Mouse (Mus musculus): ENCODE results near the gene Phc1. TPM values are rescaled to one million over a fixed set of nuclear protein-coding genes. Genes with fewer than 3 reads are reported as not detected.

Gene Phc1
- polyA plus RNA-seq, 1 experiment from 2014 or later: 26.8 TPM

- Histone ChIP-seq H3K27me3 (ENCODE audit: insufficient read depth, low read length) (no peaks in the 10 kb centered on the region), H3K9ac (no peak overlapping the region), H3K4me2 (no peak overlapping the region), H3K27ac (ENCODE audit: low read depth) (no peak overlapping the region), H3K9me3 (ENCODE audit: low read depth, low read length) (no peaks in the 10 kb centered on the region), H3K4me3 (ENCODE audit: low read depth, low read length) (no peak overlapping the region), H3K36me3 (ENCODE audit: insufficient read depth) (no peaks in the 10 kb centered on the region), H3K4me1 (ENCODE audit: insufficient read depth) (no peaks in the 10 kb centered on the region)
- ATAC-seq (ENCODE audit: insufficient read depth): no peak
- no peak for DNase-seq
- WGBS: 72% methylated on average over 1 of the region's 1 CpGs
- TF ChIP-seq CTCF (IDR thresholded peaks at IDR 0.05; ENCODE audit: low read depth): no peak
Observed at GRCm38 (mm10) chr6:122289313-122289712, 51.0 kb downstream of the Phc1 start.

- no peak overlapping the region for H3K4me3 ChIP-seq (ENCODE audit: low read depth, low read length)
- no peaks in the 10 kb centered on the region for H3K9me3 ChIP-seq (ENCODE audit: low read depth, low read length)
- DNase-seq (no peak), ATAC-seq (ENCODE audit: insufficient read depth) (no peak)
- H3K27me3 ChIP-seq (ENCODE audit: insufficient read depth, low read length): no peaks in the 10 kb centered on the region
- H3K36me3 ChIP-seq (ENCODE audit: insufficient read depth): no peaks in the 10 kb centered on the region
- WGBS: 38% methylated on average over 1 of the region's 1 CpGs
- H3K27ac ChIP-seq (ENCODE audit: low read depth): no peak overlapping the region
- H3K9ac ChIP-seq: no peak overlapping the region
- TF ChIP-seq CTCF (IDR thresholded peaks at IDR 0.05; ENCODE audit: low read depth): peak; percentile 9; the same call in 1 of the 2 replicates
- H3K4me1 ChIP-seq (ENCODE audit: insufficient read depth): no peaks in the 10 kb centered on the region
- H3K4me2 ChIP-seq: no peak overlapping the region
Observed at GRCm38 (mm10) chr6:122288263-122288662, 52.1 kb downstream of the Phc1 start.

- Histone ChIP-seq H3K4me2 (no peak overlapping the region), H3K4me1 (ENCODE audit: insufficient read depth) (no peaks in the 10 kb centered on the region), H3K27me3 (ENCODE audit: insufficient read depth, low read length) (no peaks in the 10 kb centered on the region), H3K9me3 (ENCODE audit: low read depth, low read length) (no peaks in the 10 kb centered on the region), H3K27ac (ENCODE audit: low read depth) (no peak overlapping the region), H3K4me3 (ENCODE audit: low read depth, low read length) (no peak overlapping the region), H3K36me3 (ENCODE audit: insufficient read depth) (no peaks in the 10 kb centered on the region), H3K9ac (no peak overlapping the region)
- ATAC-seq (ENCODE audit: insufficient read depth) (no peak), DNase-seq (no peak)
- 48% methylated on average over 1 of the region's 1 CpGs for WGBS
- TF ChIP-seq CTCF (IDR thresholded peaks at IDR 0.05; ENCODE audit: low read depth): no peak
Observed at GRCm38 (mm10) chr6:122284823-122285222, 55.5 kb downstream of the Phc1 start.

GRCm38 (mm10) chr6:122284304-122284703, 56.1 kb downstream of the Phc1 start:
- Histone ChIP-seq H3K27ac (ENCODE audit: low read depth) (no peak overlapping the region), H3K36me3 (ENCODE audit: insufficient read depth) (no peaks in the 10 kb centered on the region), H3K4me3 (ENCODE audit: low read depth, low read length) (no peak overlapping the region), H3K9me3 (ENCODE audit: low read depth, low read length) (no peaks in the 10 kb centered on the region), H3K27me3 (ENCODE audit: insufficient read depth, low read length) (no peaks in the 10 kb centered on the region), H3K9ac (no peak overlapping the region), H3K4me2 (no peak overlapping the region), H3K4me1 (ENCODE audit: insufficient read depth) (no peaks in the 10 kb centered on the region)
- WGBS: 78% methylated on average over 4 of the region's 4 CpGs
- TF ChIP-seq CTCF (IDR thresholded peaks at IDR 0.05; ENCODE audit: low read depth): no peak
- no peak for DNase-seq
- no peak for ATAC-seq (ENCODE audit: insufficient read depth)

- Histone ChIP-seq H3K9ac (no peak overlapping the region), H3K27ac (ENCODE audit: low read depth) (no peak overlapping the region), H3K9me3 (ENCODE audit: low read depth, low read length) (no peaks in the 10 kb centered on the region), H3K4me2 (no peak overlapping the region), H3K27me3 (ENCODE audit: insufficient read depth, low read length) (no peaks in the 10 kb centered on the region), H3K36me3 (ENCODE audit: insufficient read depth) (no peaks in the 10 kb centered on the region), H3K4me3 (ENCODE audit: low read depth, low read length) (no peak overlapping the region), H3K4me1 (ENCODE audit: insufficient read depth) (no peaks in the 10 kb centered on the region)
- 70% methylated on average over 2 of the region's 2 CpGs for WGBS
- DNase-seq: no peak
- no peak for ATAC-seq (ENCODE audit: insufficient read depth)
- no peak for TF ChIP-seq CTCF (IDR thresholded peaks at IDR 0.05; ENCODE audit: low read depth)
Observed at GRCm38 (mm10) chr6:122283429-122283828, 56.9 kb downstream of the Phc1 start.

- TF ChIP-seq CTCF (IDR thresholded peaks at IDR 0.05; ENCODE audit: low read depth): no peak
- H3K9ac ChIP-seq: no peak within 1 kb of the TSS
- no peak within 1 kb of the TSS for H3K4me2 ChIP-seq
- H3K27ac ChIP-seq (ENCODE audit: low read depth): no peak within 1 kb of the TSS
- WGBS: 71% methylated on average over 6 of the region's 6 CpGs
- H3K9me3 ChIP-seq (ENCODE audit: low read depth, low read length): no peaks in the 10 kb centered on the region
- no peaks in the 10 kb centered on the region for H3K27me3 ChIP-seq (ENCODE audit: insufficient read depth, low read length)
- H3K36me3 ChIP-seq (ENCODE audit: insufficient read depth): no peaks in the 10 kb centered on the region
- H3K4me3 ChIP-seq (ENCODE audit: low read depth, low read length): no peak within 1 kb of the TSS
- ATAC-seq (ENCODE audit: insufficient read depth) (no peak), DNase-seq (no peak)
- H3K4me1 ChIP-seq (ENCODE audit: insufficient read depth): no peaks in the 10 kb centered on the region
Observed at GRCm38 (mm10) chr6:122282782-122283181, 57.6 kb downstream of the Phc1 start, which contains the start of gene Klrg1. Gene Klrg1 (minus strand): TSS chr6:122282882.

- WGBS: 76% methylated on average over 7 of the region's 7 CpGs
- no peak for TF ChIP-seq CTCF (IDR thresholded peaks at IDR 0.05; ENCODE audit: low read depth)
- no peak for DNase-seq
Observed at GRCm38 (mm10) chr6:122276565-122276964, 63.8 kb downstream of the Phc1 start.

GRCm38 (mm10) chr6:122274546-122274945, 65.8 kb downstream of the Phc1 start:
- TF ChIP-seq CTCF (IDR thresholded peaks at IDR 0.05; ENCODE audit: low read depth): no peak
- H3K9ac ChIP-seq: no peak overlapping the region
- ATAC-seq (ENCODE audit: insufficient read depth): no peak
- WGBS: 31% methylated on average over 5 of the region's 5 CpGs
- no peak overlapping the region for H3K27ac ChIP-seq (ENCODE audit: low read depth)
- no peak overlapping the region for H3K4me3 ChIP-seq (ENCODE audit: low read depth, low read length)
- no peaks in the 10 kb centered on the region for H3K27me3 ChIP-seq (ENCODE audit: insufficient read depth, low read length)
- no peaks in the 10 kb centered on the region for H3K36me3 ChIP-seq (ENCODE audit: insufficient read depth)
- no peak for DNase-seq
- H3K9me3 ChIP-seq (ENCODE audit: low read depth, low read length): no peaks in the 10 kb centered on the region
- H3K4me1 ChIP-seq (ENCODE audit: insufficient read depth): no peaks in the 10 kb centered on the region
- H3K4me2 ChIP-seq: no peak overlapping the region

More at GRCm38 (mm10) chr6:122276565-122276964, 63.8 kb downstream of the Phc1 start:
- no peaks in the 10 kb centered on the region for H3K36me3 ChIP-seq (ENCODE audit: insufficient read depth)
- H3K27ac ChIP-seq (ENCODE audit: low read depth): no peak overlapping the region
- no peak for ATAC-seq (ENCODE audit: insufficient read depth)
- H3K27me3 ChIP-seq (ENCODE audit: insufficient read depth, low read length): no peaks in the 10 kb centered on the region
- H3K4me3 ChIP-seq (ENCODE audit: low read depth, low read length): no peak overlapping the region
- no peak overlapping the region for H3K9ac ChIP-seq
- no peaks in the 10 kb centered on the region for H3K4me1 ChIP-seq (ENCODE audit: insufficient read depth)
- H3K4me2 ChIP-seq: no peak overlapping the region
- H3K9me3 ChIP-seq (ENCODE audit: low read depth, low read length): no peaks in the 10 kb centered on the region
